Mouse (Mus musculus) 3134 (cell line): ENCODE measurements at regions not wholly inside any gene's neighbourhood (a gene's known extent, or its start where the extent isn't known, plus 50 kb on each side); places are given as distances from the start of the nearest gene placed in this dataset.
"Not testable (repeated sequence)": the region's sequence is repeated elsewhere in the genome, so short reads cannot be mapped to it uniquely, and the experiment has no call there.

Experiments
- DNase-seq: peaks from one replicate; pipeline ENCODE4 v3.0.0-alpha.2; 2011; ENCODE audit warnings: low spot score; ENCODE audit not compliant: insufficient read length; ENCODE audit errors: extremely low read depth

GRCm38 (mm10) chr2:166480883-166481282 lies 232.7 kb downstream of the Prex1 start:
- no peak for DNase-seq

GRCm38 (mm10) chr2:166476953-166477352 lies 236.7 kb downstream of the Prex1 start:
- no peak for DNase-seq

- DNase-seq, result no peak
Measured at GRCm38 (mm10) chr2:166475624-166476023, 238.0 kb downstream of the Prex1 start.

- DNase-seq, result no peak
Measured at GRCm38 (mm10) chr2:166474601-166475000, 239.0 kb downstream of the Prex1 start.

- DNase-seq, result no peak
Measured at GRCm38 (mm10) chr2:166471257-166471753, 242.3 kb downstream of the Prex1 start.

GRCm38 (mm10) chr2:166469046-166469593 lies 244.5 kb downstream of the Prex1 start:
- DNase-seq, result no peak

- no peak for DNase-seq
Measured at GRCm38 (mm10) chr2:166467137-166467536, 246.5 kb downstream of the Prex1 start.

- no peak for DNase-seq
Measured at GRCm38 (mm10) chr2:166465531-166465930, 248.1 kb downstream of the Prex1 start.

- DNase-seq, result peak; percentile 72
Measured at GRCm38 (mm10) chr2:166463539-166463938, 250.1 kb downstream of the Prex1 start.

GRCm38 (mm10) chr2:166461956-166462355 lies 251.7 kb downstream of the Prex1 start:
- peak; percentile 52 for DNase-seq

- DNase-seq, result no peak
Measured at GRCm38 (mm10) chr2:166461103-166461502, 252.5 kb downstream of the Prex1 start.

- DNase-seq, result peak; percentile 47
Measured at GRCm38 (mm10) chr2:166459955-166460354, 253.7 kb downstream of the Prex1 start.

- DNase-seq, result no peak
Measured at GRCm38 (mm10) chr2:166458953-166459352, 254.7 kb downstream of the Prex1 start.

GRCm38 (mm10) chr2:166457381-166458172 lies 256.1 kb downstream of the Prex1 start:
- no peak for DNase-seq

- peak; percentile 40 for DNase-seq
Measured at GRCm38 (mm10) chr2:166454160-166454888, 259.3 kb downstream of the Prex1 start.

GRCm38 (mm10) chr2:166450964-166451363 lies 262.7 kb downstream of the Prex1 start:
- DNase-seq, result no peak

- no peak for DNase-seq
Measured at GRCm38 (mm10) chr2:166450380-166450779, 263.3 kb downstream of the Prex1 start.

- DNase-seq, result no peak
Measured at GRCm38 (mm10) chr2:166448724-166449123, 264.9 kb downstream of the Prex1 start.

GRCm38 (mm10) chr2:166448161-166448560 lies 265.5 kb downstream of the Prex1 start:
- peak; percentile 65 for DNase-seq

- no peak for DNase-seq
Measured at GRCm38 (mm10) chr2:166446536-166446935, 267.1 kb downstream of the Prex1 start.

GRCm38 (mm10) chr2:166445824-166446223 lies 267.8 kb downstream of the Prex1 start:
- DNase-seq, result not testable (repeated sequence)
